Mouse (Mus musculus) stomach, embryonic 16.5 days (tissue): Measurements from ENCODE around the gene Gbp6. TPM values are rescaled to one million over a fixed set of nuclear protein-coding genes. Genes with fewer than 3 reads are reported as not detected.
"Not testable (repeated sequence)": the region's sequence is repeated elsewhere in the genome, so short reads cannot be mapped to it uniquely, and the experiment has no call there.

ENCODE experiments used
- ATAC-seq: fragments of 200-750 bp; cut with Nextera tagmentation; 2 replicates; pipeline ENCODE4 v1.8.0; 2017; ENCODE audit warnings: moderate number of reproducible peaks, moderate TSS enrichment; ENCODE audit not compliant: insufficient read depth, low FRiP score
- H3K27ac ChIP-seq: fragments of 300-500 bp; sonication (generic); 2 replicates; pipeline ENCODE4 v1.5.1; 2014; ENCODE audit warnings: low read length
- H3K27me3 ChIP-seq: fragments of 300-500 bp; sonication (generic); 2 replicates; pipeline ENCODE4 v1.6.1; 2014; ENCODE audit warnings: low read length, control low read depth, mixed read lengths; ENCODE audit not compliant: control insufficient read depth, insufficient read depth
- H3K36me3 ChIP-seq: fragments of 300-500 bp; sonication (generic); 2 replicates; pipeline ENCODE4 v1.6.1; 2014; ENCODE audit warnings: low read length; ENCODE audit not compliant: control insufficient read depth, insufficient read depth
- H3K4me1 ChIP-seq: fragments of 300-500 bp; sonication (generic); 2 replicates; pipeline ENCODE4 v1.6.1; 2014; ENCODE audit warnings: low read length, control low read depth, mixed read lengths; ENCODE audit not compliant: control insufficient read depth, insufficient read depth
- H3K4me2 ChIP-seq: fragments of 300-500 bp; sonication (generic); 2 replicates; pipeline ENCODE4 v1.6.1; 2014; ENCODE audit warnings: low read depth, low read length, mixed read lengths
- H3K4me3 ChIP-seq: fragments of 300-500 bp; sonication (generic); replicated peaks from 2 replicates; pipeline ENCODE4 v1.5.1; 2014; ENCODE audit warnings: mild to moderate bottlenecking, low read length
- H3K9ac ChIP-seq: fragments of 300-500 bp; sonication (generic); 2 replicates; pipeline ENCODE4 v1.6.1; 2014; ENCODE audit warnings: low read length
- H3K9me3 ChIP-seq: fragments of 300-500 bp; sonication (generic); replicated peaks from 2 replicates; pipeline ENCODE4 v1.6.1; 2016; ENCODE audit warnings: low read length, control low read depth; ENCODE audit not compliant: control insufficient read depth
- whole genome bisulfite sequencing: fragments of 180-500 bp; shearing (Covaris S2); extraction: QIAGEN DNeasy Blood & Tissue Kit; methylation state at CpG from one replicate; pipeline ENCODE4 v1.1.7; 2014; 5-methylcytosine and 5-hydroxymethylcytosine counted together
- polyA plus RNA-seq: library from polyadenylated mRNA; unstranded; fragments of >200 nt; fragmentation: Nextera tagmentation; extraction: Ambion mirVana; gene quantifications from 2 replicates; pipeline ENCODE4 v1.2.1, GENCODE M21; 2015

Gene Gbp6
- polyA plus RNA-seq, 1 experiment from 2014 or later, result 2.1 TPM

DNA sequence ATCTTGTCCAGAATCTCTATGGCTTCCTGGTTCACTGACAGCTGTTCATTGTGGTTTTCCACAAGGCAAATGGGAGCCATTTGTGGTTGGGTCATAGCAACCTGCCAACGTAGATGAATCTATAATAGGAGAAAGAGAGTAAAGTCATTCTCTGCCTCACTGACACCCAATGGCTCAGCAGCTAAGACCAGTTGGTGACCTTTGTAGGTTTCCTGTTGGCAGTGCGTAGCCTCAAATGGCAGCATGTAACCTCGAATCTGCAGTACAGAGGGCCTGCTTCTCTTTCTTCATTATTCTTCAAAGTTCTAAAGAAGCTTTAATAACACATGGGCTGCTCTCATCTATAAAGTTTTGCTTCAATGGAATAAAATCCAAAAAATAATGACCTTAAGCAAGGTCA is 57.5 kb downstream of the Gbp6 start:
- not testable (repeated sequence) for H3K36me3 ChIP-seq, H3K9ac ChIP-seq, H3K27me3 ChIP-seq, H3K4me2 ChIP-seq, H3K27ac ChIP-seq, H3K4me3 ChIP-seq, ATAC-seq, H3K9me3 ChIP-seq, H3K4me1 ChIP-seq
- WGBS, result 76% methylated on average over 3 of the region's 3 CpGs

Other genes with a start within 250 kb of the Gbp6 start
- 3.3 and 3.5 TPM in 2 replicates for gene Gbp9, start 154.2 kb downstream of the Gbp6 start, polyA plus RNA-seq
- gene Gbp8, start 154.2 kb downstream of the Gbp6 start, polyA plus RNA-seq, result 1.0 and 1.5 TPM in 2 replicates
- gene Gbp4, start 154.1 kb downstream of the Gbp6 start, polyA plus RNA-seq, result 1.1 TPM in 2 replicates
- 0.43 and 0.45 TPM in 2 replicates for gene Gbp10, start 54.2 kb downstream of the Gbp6 start, polyA plus RNA-seq
- gene Gm43302, start within 50 bp of the Gbp6 start, polyA plus RNA-seq, result 0.09 TPM in 1 of 2 replicates, not detected in the other
- gene Lrrc8b, start 122.1 kb upstream of the Gbp6 start, polyA plus RNA-seq, result 5.4 and 6.0 TPM in 2 replicates
- 13.3 and 14.8 TPM in 2 replicates for gene Lrrc8c, start 225.7 kb upstream of the Gbp6 start, polyA plus RNA-seq